Mouse (Mus musculus) neural tube, embryonic 14.5 days (tissue): ENCODE measurements around the gene Rras. TPM values are rescaled to one million over a fixed set of nuclear protein-coding genes. Genes with fewer than 3 reads are reported as not detected.

Experiments used
- ATAC-seq: fragments of 200-750 bp; cut with Nextera tagmentation; 2 replicates; pipeline ENCODE4 v1.8.0; 2017; ENCODE audit warnings: low read depth, mild to moderate bottlenecking, moderate TSS enrichment, moderate library complexity
- H3K27ac ChIP-seq: fragments of 300-500 bp; sonication (generic); 2 replicates; pipeline ENCODE4 v1.5.1; 2014; ENCODE audit warnings: low read depth, mild to moderate bottlenecking, control low read depth, low read length, moderate library complexity, mixed read lengths
- H3K27me3 ChIP-seq: fragments of 300-500 bp; sonication (generic); 2 replicates; pipeline ENCODE4 v1.6.1; 2014; ENCODE audit warnings: low read length; ENCODE audit not compliant: control insufficient read depth, insufficient read depth
- H3K36me3 ChIP-seq: fragments of 300-500 bp; sonication (generic); 2 replicates; pipeline ENCODE4 v1.6.1; 2014; ENCODE audit warnings: low read length, mixed read lengths; ENCODE audit not compliant: control insufficient read depth, insufficient read depth
- H3K4me1 ChIP-seq: fragments of 300-500 bp; sonication (generic); 2 replicates; pipeline ENCODE4 v1.6.1; 2014; ENCODE audit warnings: low read length; ENCODE audit not compliant: control insufficient read depth, insufficient read depth
- H3K4me2 ChIP-seq: fragments of 300-500 bp; sonication (generic); 2 replicates; pipeline ENCODE4 v1.6.1; 2014; ENCODE audit warnings: mild to moderate bottlenecking, low read depth, low read length, control low read depth
- H3K4me3 ChIP-seq: fragments of 300-500 bp; sonication (generic); 2 replicates; pipeline ENCODE4 v1.5.1; 2014; ENCODE audit warnings: low read depth, low read length, control low read depth, mixed read lengths
- H3K9ac ChIP-seq: fragments of 300-500 bp; sonication (generic); replicated peaks from 2 replicates; pipeline ENCODE4 v1.6.1; 2014; ENCODE audit warnings: low read depth, mild to moderate bottlenecking, control low read depth, low read length, mixed read lengths
- H3K9me3 ChIP-seq: fragments of 300-500 bp; sonication (generic); 2 replicates; pipeline ENCODE4 v1.6.1; 2016; ENCODE audit warnings: low read length; ENCODE audit not compliant: control insufficient read depth
- WGBS: fragments of 180-500 bp; shearing (Covaris S2); extraction: QIAGEN DNeasy Blood & Tissue Kit; methylation state at CpG from one replicate; pipeline ENCODE4 v1.1.7; 2014; 5-methylcytosine and 5-hydroxymethylcytosine counted together
- polyA plus RNA-seq: library from polyadenylated mRNA; unstranded; fragments of >200 nt; fragmentation: Nextera tagmentation; extraction: Ambion mirVana; gene quantifications from 2 replicates; pipeline ENCODE4 v1.2.1, GENCODE M21; 2014

Rras gene
- polyA plus RNA-seq, 1 experiment from 2014 or later: 9.0 TPM

GRCm38 (mm10) chr7:45046853-45047350, 29.1 kb downstream of the Rras start:
- WGBS: 96% methylated on average over 26 of the region's 26 CpGs
- H3K36me3 ChIP-seq: peaks cover 77% of the 10 kb centered on the region
- H3K27me3 ChIP-seq: no peaks in the 10 kb centered on the region
- no peaks in the 10 kb centered on the region for H3K9me3 ChIP-seq
- H3K9ac ChIP-seq: no peak overlapping the region
- no peak for ATAC-seq
- peaks cover 13% of the 10 kb centered on the region for H3K4me1 ChIP-seq
- no peak overlapping the region for H3K4me3 ChIP-seq
- no peak overlapping the region for H3K27ac ChIP-seq
- H3K4me2 ChIP-seq: no peak overlapping the region

- 95% methylated on average over 14 of the region's 14 CpGs for WGBS
- Histone ChIP-seq H3K4me2 (no peak overlapping the region), H3K27me3 (no peaks in the 10 kb centered on the region), H3K4me3 (no peak overlapping the region), H3K36me3 (peaks cover 71% of the 10 kb centered on the region), H3K9ac (no peak overlapping the region), H3K27ac (no peak overlapping the region), H3K4me1 (peaks cover 13% of the 10 kb centered on the region), H3K9me3 (no peaks in the 10 kb centered on the region)
- no peak for ATAC-seq
Observed at GRCm38 (mm10) chr7:45047491-45047890, 29.7 kb downstream of the Rras start.

GRCm38 (mm10) chr7:45048001-45048890, 30.5 kb downstream of the Rras start:
- 95% methylated on average over 38 of the region's 38 CpGs for WGBS
- Histone ChIP-seq H3K36me3 (peaks cover 63% of the 10 kb centered on the region), H3K4me2 (no peak overlapping the region), H3K4me1 (peaks cover 13% of the 10 kb centered on the region), H3K27ac (no peak overlapping the region), H3K9me3 (no peaks in the 10 kb centered on the region), H3K9ac (no peak overlapping the region), H3K27me3 (no peaks in the 10 kb centered on the region), H3K4me3 (no peak overlapping the region)
- ATAC-seq: no peak

GRCm38 (mm10) chr7:45048923-45049657, 31.3 kb downstream of the Rras start:
- Histone ChIP-seq H3K9ac (no peak overlapping the region), H3K4me3 (no peak overlapping the region), H3K4me1 (peaks cover 13% of the 10 kb centered on the region), H3K27ac (no peak overlapping the region), H3K4me2 (no peak overlapping the region), H3K27me3 (no peaks in the 10 kb centered on the region), H3K36me3 (peaks cover 55% of the 10 kb centered on the region), H3K9me3 (no peaks in the 10 kb centered on the region)
- WGBS: 96% methylated on average over 22 of the region's 23 CpGs
- ATAC-seq: no peak

DNA sequence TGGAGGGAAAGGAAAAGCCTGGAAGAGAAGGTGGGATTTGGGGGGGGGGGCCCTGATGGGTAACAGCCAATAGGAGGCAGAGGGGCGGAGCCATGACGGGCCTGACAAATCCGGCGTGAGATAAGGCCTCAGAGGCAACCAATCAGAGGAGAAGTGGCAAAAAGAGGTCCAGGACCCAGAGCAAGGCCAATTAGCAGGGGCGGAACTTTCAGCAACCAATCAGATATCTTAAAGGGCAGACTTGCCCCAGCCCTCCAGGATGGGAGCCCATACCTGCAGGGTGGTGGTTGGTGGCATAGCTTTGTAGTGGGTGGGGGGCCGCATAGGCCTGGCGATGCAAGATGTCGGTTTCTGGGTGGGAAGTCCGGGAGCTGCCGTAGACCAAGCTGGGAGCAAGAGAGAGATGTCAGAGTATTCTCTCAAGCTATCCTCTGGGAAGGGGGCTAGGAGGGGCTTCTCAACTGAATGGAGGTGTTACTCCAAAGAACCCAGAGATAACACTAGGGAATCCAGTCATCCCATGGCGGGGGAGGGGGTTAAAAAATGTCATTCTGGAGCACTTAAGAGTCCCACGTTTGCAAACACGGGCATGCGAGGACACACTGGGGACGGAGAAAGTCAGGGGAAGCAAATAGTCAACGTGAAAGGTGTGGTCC, 33.3 kb downstream of the Rras start:
- peak; percentile 48 for ATAC-seq
- Histone ChIP-seq H3K4me1 (peaks cover 13% of the 10 kb centered on the region), H3K9ac (peak overlapping the region; percentile 95), H3K36me3 (peaks cover 41% of the 10 kb centered on the region), H3K27me3 (no peaks in the 10 kb centered on the region), H3K27ac (peak overlapping the region; percentile 98; the same call in 1 of the 2 replicates), H3K4me3 (peak overlapping the region; percentile 88), H3K9me3 (no peaks in the 10 kb centered on the region), H3K4me2 (peak overlapping the region; percentile 97)
- WGBS: 5% methylated on average over 16 of the region's 16 CpGs

- H3K9ac ChIP-seq: peak overlapping the region; percentile 95
- H3K27ac ChIP-seq: peak overlapping the region; percentile 98
- peaks cover 13% of the 10 kb centered on the region for H3K4me1 ChIP-seq
- peaks cover 36% of the 10 kb centered on the region for H3K36me3 ChIP-seq
- 3% methylated on average over 13 of the region's 13 CpGs for WGBS
- no peaks in the 10 kb centered on the region for H3K9me3 ChIP-seq
- H3K4me3 ChIP-seq: peak overlapping the region; percentile 88
- H3K4me2 ChIP-seq: peak overlapping the region; percentile 97
- ATAC-seq: no peak
- no peaks in the 10 kb centered on the region for H3K27me3 ChIP-seq
Observed at GRCm38 (mm10) chr7:45051601-45051974, 33.8 kb downstream of the Rras start.

- Histone ChIP-seq H3K4me3 (peak overlapping the region; percentile 88), H3K27me3 (no peaks in the 10 kb centered on the region), H3K36me3 (peaks cover 29% of the 10 kb centered on the region), H3K9ac (peak overlapping the region; percentile 95), H3K4me1 (peaks cover 13% of the 10 kb centered on the region), H3K4me2 (peak overlapping the region; percentile 97), H3K27ac (peak overlapping the region; percentile 98), H3K9me3 (no peaks in the 10 kb centered on the region)
- ATAC-seq: no peak
- under 1% methylated on average over 37 of the region's 38 CpGs for WGBS
Observed at GRCm38 (mm10) chr7:45052181-45052861, 34.6 kb downstream of the Rras start.

- H3K27ac ChIP-seq: peak within 1 kb of the TSS; percentile 98
- peak within 1 kb of the TSS; percentile 97 for H3K4me2 ChIP-seq
- no peak for ATAC-seq
- H3K9ac ChIP-seq: peak within 1 kb of the TSS; percentile 95
- H3K27me3 ChIP-seq: no peaks in the 10 kb centered on the region
- H3K9me3 ChIP-seq: no peaks in the 10 kb centered on the region
- peaks cover 26% of the 10 kb centered on the region for H3K36me3 ChIP-seq
- 0% methylated on average over 1 of the region's 18 CpGs for WGBS
- H3K4me1 ChIP-seq: peaks cover 13% of the 10 kb centered on the region
- peak within 1 kb of the TSS; percentile 88 for H3K4me3 ChIP-seq
Observed at GRCm38 (mm10) chr7:45052862-45053116, 35.0 kb downstream of the Rras start, which contains the start of gene Prr12. Prr12 (minus strand) TSS chr7:45052881.
